ENCODE assay signal across 8 mouse cellular contexts in genomic region chr1:44745711-44746110, GRCm38 (mm10).
DNase-seq lines count a peak whose midpoint lies in the region; ATAC-seq and TF ChIP-seq lines count a peak whose summit lies in the region.

No protein-coding gene starts in this region.

- H3K4me3 ChIP-seq in liver, embryonic 12.5 days = no peak overlapping the region
- H3K4me3 ChIP-seq in limb, embryonic 14.5 days (replicated peaks; ENCODE audit: low read length) = no peak overlapping the region
- H3K4me3 ChIP-seq in stomach, postnatal 0 days (ENCODE audit: low read depth, low read length) = no peak overlapping the region

- H3K36me3 ChIP-seq in liver, embryonic 12.5 days = no peaks in the 10 kb centered on the region
- H3K36me3 ChIP-seq in limb, embryonic 14.5 days (ENCODE audit: control insufficient read depth, insufficient read depth, low read length) = no peaks in the 10 kb centered on the region
- H3K36me3 ChIP-seq in stomach, postnatal 0 days (ENCODE audit: control insufficient read depth, insufficient read depth, low read length) = no peaks in the 10 kb centered on the region

- no peak for ATAC-seq in liver, embryonic 12.5 days
- ATAC-seq in limb, embryonic 14.5 days (ENCODE audit: low FRiP score, low read depth) = no peak
- no peak for ATAC-seq in stomach, postnatal 0 days (ENCODE audit: low FRiP score, low TSS enrichment)

- no peaks in the 10 kb centered on the region for H3K4me1 ChIP-seq in liver, embryonic 12.5 days
- 0 out of 2 replicates have a peak, but pooled peaks cover 2% of the 10 kb centered on the region for H3K4me1 ChIP-seq in limb, embryonic 14.5 days (ENCODE audit: control insufficient read depth, insufficient read depth, low read length)
- no peaks in the 10 kb centered on the region for H3K4me1 ChIP-seq in stomach, postnatal 0 days (replicated peaks; ENCODE audit: control insufficient read depth, insufficient read depth)

- TF ChIP-seq POLR2A in limb, embryonic 14.5 days (IDR thresholded peaks at IDR 0.05; ENCODE audit: borderline replicate concordance, extremely low read depth, insufficient read depth, insufficient read length) = no peak

- 2% methylated on average over 2 of the region's 2 CpGs for WGBS in liver, embryonic 12.5 days (ENCODE audit: insufficient replicate concordance)
- 2% methylated on average over 2 of the region's 2 CpGs for WGBS in limb, embryonic 14.5 days
- 1% methylated on average over 2 of the region's 2 CpGs for WGBS in stomach, postnatal 0 days

- no peaks in the 10 kb centered on the region for H3K27me3 ChIP-seq in liver, embryonic 12.5 days (replicated peaks)
- H3K27me3 ChIP-seq in limb, embryonic 14.5 days (ENCODE audit: control insufficient read depth, insufficient read depth, low read length) = no peaks in the 10 kb centered on the region
- no peaks in the 10 kb centered on the region for H3K27me3 ChIP-seq in stomach, postnatal 0 days (ENCODE audit: control insufficient read depth, insufficient read depth, low read length)

- no peak for TF ChIP-seq EP300 in stomach, postnatal 0 days (optimal IDR thresholded peaks at IDR 0.05)

- H3K27ac ChIP-seq in liver, embryonic 12.5 days = no peak overlapping the region
- H3K27ac ChIP-seq in limb, embryonic 14.5 days (replicated peaks; ENCODE audit: low read depth, low read length) = no peak overlapping the region
- H3K27ac ChIP-seq in stomach, postnatal 0 days (replicated peaks) = no peak overlapping the region

- DNase-seq in adrenal gland, adult (ENCODE audit: inconsistent age in 2 of 2, low spot score in 1 of 2) = peak; percentile 10 to 78
- DNase-seq in adrenal gland, postnatal 4 days (ENCODE audit: low spot score in 2 of 2) = no peak
- peak; percentile 9 for DNase-seq in liver
- DNase-seq in cerebellum, postnatal 14 days = peak; percentile 72 to 74
- DNase-seq in heart, postnatal 4 days = peak; percentile 62
- DNase-seq in limb, embryonic 14.5 days (ENCODE audit: low spot score) = peak; percentile 71
- DNase-seq in stomach, postnatal 0 days (ENCODE audit: low spot score) = peak; percentile 40

- H3K4me2 ChIP-seq in liver, embryonic 12.5 days = no peak overlapping the region
- H3K4me2 ChIP-seq in limb, embryonic 14.5 days (replicated peaks; ENCODE audit: low read depth, low read length, severe bottlenecking) = no peak overlapping the region
- no peak overlapping the region for H3K4me2 ChIP-seq in stomach, postnatal 0 days (replicated peaks; ENCODE audit: low read depth)

- TF ChIP-seq CTCF in stomach, postnatal 0 days (IDR thresholded peaks at IDR 0.05; ENCODE audit: low read depth) = peak; percentile 88

- no peak overlapping the region for H3K9ac ChIP-seq in liver, embryonic 12.5 days
- H3K9ac ChIP-seq in limb, embryonic 14.5 days (ENCODE audit: low read depth, low read length, severe bottlenecking) = no peak overlapping the region
- H3K9ac ChIP-seq in stomach, postnatal 0 days (ENCODE audit: low read length) = no peak overlapping the region

- no peaks in the 10 kb centered on the region for H3K9me3 ChIP-seq in liver, embryonic 12.5 days (replicated peaks)
- H3K9me3 ChIP-seq in limb, embryonic 14.5 days (ENCODE audit: control insufficient read depth, low read length) = no peaks in the 10 kb centered on the region
- H3K9me3 ChIP-seq in stomach, postnatal 0 days (ENCODE audit: control insufficient read depth, low read length) = no peaks in the 10 kb centered on the region

Comparison
In these comparisons a context has a peak if more than half of its experiments do, and no peak if none do; other contexts are left out.
1. DNase-seq: peak in adrenal gland, adult (2 of 2), liver (single experiment), cerebellum, postnatal 14 days (2 of 2), heart, postnatal 4 days (single experiment), limb, embryonic 14.5 days (single experiment) and stomach, postnatal 0 days (single experiment); none in adrenal gland, postnatal 4 days (0 of 2).